ENCODE assay signal across 33 mouse cellular contexts in genomic region chr6:70964116-70964830, GRCm38 (mm10). TPM values are rescaled to one million over a fixed set of nuclear protein-coding genes. Genes with fewer than 3 reads are reported as not detected.
"Had no signal": no experiment of that assay in that cellular context is flagged by ENCODE, and none has a peak within 500 bp of the region (broad histone marks: within the 10 kb centered on the region; RNA-seq: fewer than 3 reads in every experiment).

No protein-coding gene starts in this region.

- ATAC-seq: hindbrain, postnatal 0 days; liver, embryonic 12.5 days had no signal

- DNase-seq: gastrocnemius, postnatal 14 days; gastrocnemius, postnatal 36 days; heart, adult 11 months; heart, adult 2 months; heart, postnatal 14 days; heart, postnatal 36 days; kidney, adult 11 months; kidney, adult 2 months; kidney, adult 9 months; kidney, postnatal 14 days; kidney, postnatal 36 days; layer of hippocampus, adult 9-11 months; layer of hippocampus, postnatal 36 days; left cerebral cortex, postnatal 4 days had no signal

RNA-seq across cellular contexts. Expression of gene Foxi3, which starts 7.9 kb away (rescaled TPM):
- polyA plus RNA-seq: gonadal fat pad, adult 2 months; heart, adult 2 months; heart, embryonic 11.5 days; heart, embryonic 13.5 days; heart, embryonic 15.5 days; heart, postnatal 0 days; hindbrain, embryonic 11.5 days; hindbrain, embryonic 13.5 days; hindbrain, embryonic 15.5 days; hindbrain, postnatal 0 days; intestine, embryonic 14.5 days; intestine, embryonic 16.5 days; kidney, adult 2 months; kidney, embryonic 15.5 days; kidney, postnatal 0 days; large intestine, adult 2 months; liver, adult 2 months; liver, embryonic 12.5 days had no signal

RNA-seq across cellular contexts. Expression of gene Tex37, which starts 45.5 kb away (rescaled TPM):
- polyA plus RNA-seq: heart, adult 2 months; heart, embryonic 11.5 days; heart, embryonic 13.5 days; heart, embryonic 15.5 days; heart, postnatal 0 days; hindbrain, embryonic 11.5 days; hindbrain, embryonic 13.5 days; hindbrain, embryonic 15.5 days; hindbrain, postnatal 0 days; intestine, embryonic 14.5 days; intestine, embryonic 16.5 days; kidney, adult 2 months; kidney, embryonic 15.5 days; kidney, postnatal 0 days; large intestine, adult 2 months; limb, embryonic 11.5 days; limb, embryonic 13.5 days; limb, embryonic 15.5 days; liver, adult 2 months; liver, embryonic 12.5 days had no signal
